Mouse (Mus musculus) intestine, postnatal 0 days (tissue): ENCODE data around the gene Nfix. TPM values are rescaled to one million over a fixed set of nuclear protein-coding genes. Genes with fewer than 3 reads are reported as not detected.

Experiments used
- ATAC-seq: fragments of 200-750 bp; cut with Nextera tagmentation; 2 replicates; pipeline ENCODE4 v1.8.0; 2017; ENCODE audit warnings: mild to moderate bottlenecking, moderate TSS enrichment, moderate library complexity
- H3K27ac ChIP-seq: fragments of 300-500 bp; sonication (generic); 2 replicates; pipeline ENCODE4 v1.5.1; 2014; ENCODE audit warnings: mild to moderate bottlenecking, low read depth, low read length, moderate library complexity
- H3K27me3 ChIP-seq: fragments of 300-500 bp; sonication (generic); replicated peaks from 2 replicates; pipeline ENCODE4 v1.6.1; 2014; ENCODE audit warnings: low read length, mixed read lengths; ENCODE audit not compliant: control insufficient read depth, insufficient read depth
- H3K36me3 ChIP-seq: fragments of 300-500 bp; sonication (generic); 2 replicates; pipeline ENCODE4 v1.6.1; 2014; ENCODE audit warnings: mild to moderate bottlenecking, moderate library complexity; ENCODE audit not compliant: control insufficient read depth, insufficient read depth
- H3K4me1 ChIP-seq: fragments of 300-500 bp; sonication (generic); replicated peaks from 2 replicates; pipeline ENCODE4 v1.6.1; 2014; ENCODE audit warnings: antibody characterized with exemption, low read length, mixed read lengths; ENCODE audit not compliant: control insufficient read depth, insufficient read depth
- H3K4me2 ChIP-seq: fragments of 300-500 bp; sonication (generic); replicated peaks from 2 replicates; pipeline ENCODE4 v1.6.1; 2014; ENCODE audit warnings: low read depth, mild to moderate bottlenecking, moderate library complexity
- H3K4me3 ChIP-seq: fragments of 300-500 bp; sonication (generic); 2 replicates; pipeline ENCODE4 v1.5.1; 2014; ENCODE audit warnings: low read depth, low read length
- H3K9ac ChIP-seq: fragments of 300-500 bp; sonication (generic); 2 replicates; pipeline ENCODE4 v1.6.1; 2014; ENCODE audit warnings: mild to moderate bottlenecking, low read depth, low read length
- H3K9me3 ChIP-seq: fragments of 300-500 bp; sonication (generic); 2 replicates; pipeline ENCODE4 v1.6.1; 2016; ENCODE audit warnings: mixed run types; ENCODE audit not compliant: control insufficient read depth
- CTCF ChIP-seq: sonication (generic); IDR thresholded peaks from 2 replicates; pipeline ENCODE4 v1.5.1; 2016; ENCODE audit warnings: low read depth, mild to moderate bottlenecking, control low read depth, antibody characterized with exemption, moderate library complexity
- WGBS: fragments of 180-500 bp; shearing (Covaris S2); extraction: QIAGEN DNeasy Blood & Tissue Kit; methylation state at CpG from one replicate; pipeline ENCODE4 v1.1.7; 2014; 5-methylcytosine and 5-hydroxymethylcytosine counted together
- polyA plus RNA-seq: library from polyadenylated mRNA; unstranded; fragments of >200 nt; fragmentation: Nextera tagmentation; extraction: Ambion mirVana; gene quantifications from 2 replicates; pipeline ENCODE4 v1.2.1, GENCODE M21; 2015

Gene Nfix
- polyA plus RNA-seq, 1 experiment from 2014 or later, result 12.0 TPM

- Histone ChIP-seq H3K4me3 (peak overlapping the region; percentile 30), H3K27ac (no peak overlapping the region; the same call in 1 of the 2 replicates), H3K36me3 (peaks cover 9% of the 10 kb centered on the region; the same call in 1 of the 2 replicates), H3K9me3 (no peaks in the 10 kb centered on the region), H3K9ac (0 out of 2 replicates have a peak overlapping the region, but pooled peaks have one; percentile 17), H3K4me2 (peak overlapping the region; percentile 59), H3K4me1 (0 out of 2 replicates have a peak, but pooled peaks cover 7% of the 10 kb centered on the region), H3K27me3 (peaks cover 67% of the 10 kb centered on the region)
- ATAC-seq, result peak; percentile 20; the same call in 1 of the 2 replicates
- 23% methylated on average over 22 of the region's 22 CpGs for WGBS
- TF ChIP-seq CTCF, result no peak
Observed at GRCm38 (mm10) chr8:84707267-84707883, 92.8 kb downstream of the Nfix start.

- H3K9ac ChIP-seq, result peak overlapping the region; percentile 11; the same call in 1 of the 2 replicates
- WGBS, result 14% methylated on average over 41 of the region's 45 CpGs
- H3K9me3 ChIP-seq, result no peaks in the 10 kb centered on the region
- H3K36me3 ChIP-seq, result peaks cover 9% of the 10 kb centered on the region; the same call in 1 of the 2 replicates
- no peak overlapping the region for H3K27ac ChIP-seq
- H3K4me1 ChIP-seq, result 0 out of 2 replicates have a peak, but pooled peaks cover 7% of the 10 kb centered on the region
- peaks cover 68% of the 10 kb centered on the region for H3K27me3 ChIP-seq
- H3K4me3 ChIP-seq, result peak overlapping the region; percentile 30
- H3K4me2 ChIP-seq, result peak overlapping the region; percentile 59
- no peak for ATAC-seq
- TF ChIP-seq CTCF, result no peak
Observed at GRCm38 (mm10) chr8:84706610-84707266, 93.4 kb downstream of the Nfix start.

GRCm38 (mm10) chr8:84705960-84706359, 94.2 kb downstream of the Nfix start:
- WGBS, result 12% methylated on average over 12 of the region's 12 CpGs
- H3K27ac ChIP-seq, result no peak overlapping the region
- TF ChIP-seq CTCF, result no peak
- H3K4me1 ChIP-seq, result 0 out of 2 replicates have a peak, but pooled peaks cover 7% of the 10 kb centered on the region
- H3K4me3 ChIP-seq, result peak overlapping the region; percentile 27
- H3K9ac ChIP-seq, result no peak overlapping the region
- peak overlapping the region; percentile 61 for H3K4me2 ChIP-seq
- H3K27me3 ChIP-seq, result peaks cover 69% of the 10 kb centered on the region
- H3K9me3 ChIP-seq, result no peaks in the 10 kb centered on the region
- ATAC-seq, result no peak
- H3K36me3 ChIP-seq, result peaks cover 9% of the 10 kb centered on the region; the same call in 1 of the 2 replicates

DNA sequence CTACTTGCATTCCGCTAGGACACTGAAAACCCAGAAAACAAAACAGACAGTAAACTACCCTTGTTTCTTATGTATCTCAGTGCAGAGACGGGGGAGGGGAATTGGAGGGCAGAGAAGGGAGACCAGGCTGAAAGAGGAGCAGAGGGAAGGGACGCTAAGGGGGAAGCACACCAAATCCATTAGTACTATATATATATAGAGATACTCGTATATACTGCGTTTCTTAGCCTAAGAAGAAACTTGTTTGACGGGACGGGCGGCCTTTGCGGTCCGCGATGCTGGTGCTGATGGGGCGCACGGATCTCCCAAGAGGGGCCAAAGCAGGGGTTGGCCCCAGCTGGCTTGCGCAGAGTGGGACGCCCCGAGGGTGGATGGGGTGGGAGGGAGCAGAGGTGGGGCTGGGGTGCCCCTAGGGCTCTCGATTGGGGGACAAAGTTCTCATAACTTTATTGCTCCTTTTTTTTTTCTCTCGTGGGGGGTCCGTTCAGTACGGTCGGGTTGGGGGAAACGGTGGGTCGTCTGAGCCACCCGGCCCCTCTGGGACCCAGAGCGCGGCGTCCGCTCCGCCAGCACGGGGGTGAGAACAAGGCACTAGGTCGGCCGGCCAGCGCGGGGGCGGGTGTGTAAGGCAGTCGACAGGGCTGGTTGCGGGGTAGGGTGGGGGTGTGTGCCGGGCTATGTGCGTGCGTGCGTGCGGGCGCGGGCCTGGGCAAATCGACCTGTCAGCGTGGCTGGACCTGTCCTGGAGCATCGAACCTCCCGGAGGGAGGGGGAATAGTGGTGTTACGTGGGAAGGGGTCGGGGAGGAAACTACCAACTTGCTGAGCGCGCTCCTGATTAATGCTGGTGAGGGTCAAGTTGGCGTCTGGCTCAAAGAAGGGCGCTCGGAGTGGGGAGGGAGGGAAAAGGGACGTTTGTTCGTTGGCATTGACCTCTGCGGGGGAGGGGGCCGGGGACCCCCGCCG, 95.0 kb downstream of the Nfix start:
- WGBS, result 6% methylated on average over 57 of the region's 61 CpGs
- TF ChIP-seq CTCF, result no peak
- Histone ChIP-seq H3K4me2 (peak overlapping the region; percentile 61), H3K4me3 (peak overlapping the region; percentile 27), H3K27me3 (peaks cover 67% of the 10 kb centered on the region), H3K36me3 (peaks cover 9% of the 10 kb centered on the region; the same call in 1 of the 2 replicates), H3K4me1 (0 out of 2 replicates have a peak, but pooled peaks cover 7% of the 10 kb centered on the region), H3K27ac (no peak overlapping the region), H3K9ac (0 out of 2 replicates have a peak overlapping the region, but pooled peaks have one; percentile 2), H3K9me3 (no peaks in the 10 kb centered on the region)
- ATAC-seq, result no peak

- H3K4me1 ChIP-seq, result 0 out of 2 replicates have a peak, but pooled peaks cover 7% of the 10 kb centered on the region
- peaks cover 9% of the 10 kb centered on the region; the same call in 1 of the 2 replicates for H3K36me3 ChIP-seq
- H3K9ac ChIP-seq, result 0 out of 2 replicates have a peak overlapping the region, but pooled peaks have one; percentile 2
- H3K27me3 ChIP-seq, result peaks cover 67% of the 10 kb centered on the region
- H3K9me3 ChIP-seq, result no peaks in the 10 kb centered on the region
- peak overlapping the region; percentile 61 for H3K4me2 ChIP-seq
- no peak for ATAC-seq
- WGBS, result 6% methylated on average over 16 of the region's 16 CpGs
- peak overlapping the region; percentile 27 for H3K4me3 ChIP-seq
- TF ChIP-seq CTCF, result peak; percentile 84
- no peak overlapping the region for H3K27ac ChIP-seq
Observed at GRCm38 (mm10) chr8:84704356-84704755, 95.8 kb downstream of the Nfix start.
